Mouse (Mus musculus) testis, postnatal 10 days (tissue): ENCODE measurements around the gene Irx1.

Experiments
- DNase-seq: peaks from one replicate; pipeline ENCODE4 v3.0.0; 2021; ENCODE audit warnings: low spot score

The Irx1 gene

GRCm38 (mm10) chr13:71963356-71964351 is at the start of gene Irx1:
Gene Irx1 (minus strand): TSS chr13:71963723.
- no peak for DNase-seq

- DNase-seq, result no peak
Observed at GRCm38 (mm10) chr13:71979932-71980655, 16.6 kb upstream of the Irx1 start.

- DNase-seq, result no peak
Observed at GRCm38 (mm10) chr13:71975753-71976152, 12.2 kb upstream of the Irx1 start.

GRCm38 (mm10) chr13:71968286-71968685 is 4.8 kb upstream of the Irx1 start:
- peak; percentile 34 for DNase-seq

- peak; percentile 24 for DNase-seq
Observed at GRCm38 (mm10) chr13:71967341-71968250, 4.1 kb upstream of the Irx1 start.

GRCm38 (mm10) chr13:71966631-71967030 is 3.1 kb upstream of the Irx1 start:
- peak; percentile 12 for DNase-seq

GRCm38 (mm10) chr13:71964366-71964765 is 843 bp upstream of the Irx1 start:
- no peak for DNase-seq

- no peak for DNase-seq
Observed at GRCm38 (mm10) chr13:71962661-71963355, 715 bp downstream of the Irx1 start.

- no peak for DNase-seq
Observed at GRCm38 (mm10) chr13:71961891-71962660, 1.4 kb downstream of the Irx1 start.

- DNase-seq, result no peak
Observed at GRCm38 (mm10) chr13:71960846-71961735, 2.4 kb downstream of the Irx1 start.

- no peak for DNase-seq
Observed at GRCm38 (mm10) chr13:71960277-71960672, 3.2 kb downstream of the Irx1 start.

GRCm38 (mm10) chr13:71959361-71960276 is 3.9 kb downstream of the Irx1 start:
- DNase-seq, result no peak

- DNase-seq, result no peak
Observed at GRCm38 (mm10) chr13:71958651-71959050, 4.9 kb downstream of the Irx1 start.

- DNase-seq, result no peak
Observed at GRCm38 (mm10) chr13:71957811-71958351, 5.6 kb downstream of the Irx1 start.

- no peak for DNase-seq
Observed at GRCm38 (mm10) chr13:71957147-71957546, 6.4 kb downstream of the Irx1 start.

GRCm38 (mm10) chr13:71956481-71956880 is 7.0 kb downstream of the Irx1 start:
- peak; percentile 63 for DNase-seq

GRCm38 (mm10) chr13:71951966-71952365 is 11.6 kb downstream of the Irx1 start:
- DNase-seq, result no peak

GRCm38 (mm10) chr13:71949859-71950258 is 13.7 kb downstream of the Irx1 start:
- no peak for DNase-seq
